Mouse (Mus musculus) inflammation-experienced regulatory T-cells, adult 16 weeks (primary cell): ENCODE results near the gene Rprm. TPM values are rescaled to one million over a fixed set of nuclear protein-coding genes. Genes with fewer than 3 reads are reported as not detected.

Experiments
- polyA plus RNA-seq: library from polyadenylated mRNA; unstranded; fragments of 100-300 nt; shearing (Covaris generic); gene quantifications from one replicate; pipeline ENCODE4 v1.2.1, GENCODE M21; 2017

Gene Rprm
- polyA plus RNA-seq = not detected

DNA sequence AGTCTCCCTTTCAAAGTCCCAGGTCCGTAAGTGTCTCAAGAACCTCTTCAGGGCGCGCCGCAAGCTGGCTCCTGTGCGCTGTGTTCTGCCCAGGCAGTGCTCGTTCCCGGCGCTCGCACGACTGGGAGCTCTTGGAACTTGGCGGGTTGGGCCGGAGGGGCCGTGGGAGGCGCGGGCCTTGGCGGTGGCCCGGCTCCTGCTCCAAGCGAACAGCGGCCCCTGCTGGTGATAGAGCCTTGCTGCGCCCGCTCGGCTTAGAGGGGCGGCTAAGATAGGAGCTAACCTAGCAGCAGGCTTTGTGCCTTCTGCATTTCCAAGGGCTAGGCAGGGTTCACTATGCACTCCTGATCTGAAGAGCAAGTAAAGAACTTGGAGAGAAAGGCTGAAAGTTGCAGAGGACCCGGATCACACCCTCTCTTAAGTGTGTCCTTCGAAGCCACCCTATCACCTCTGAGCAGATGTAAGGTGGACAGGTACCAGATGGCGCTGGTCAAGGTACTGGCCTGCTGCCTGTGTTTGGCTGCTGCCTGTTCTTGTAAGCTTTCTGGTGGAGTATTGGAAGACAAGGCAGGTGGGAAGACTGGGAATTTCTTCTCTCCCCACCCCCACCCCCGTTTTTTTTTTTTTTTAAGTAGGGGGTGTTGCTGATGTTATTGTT, at the start of gene Rprm:
Gene Rprm (minus strand): TSS at position 123 of the 658 bp plus-strand sequence.

